Comparison of ENCODE assay signal across 23 mouse cellular contexts in genomic region chr1:33394989-33395594, GRCm38 (mm10).
DNase-seq lines count a peak whose midpoint lies in the region; ATAC-seq and TF ChIP-seq lines count a peak whose summit lies in the region.
"Had no signal": no experiment of that assay in that cellular context is flagged by ENCODE, and none has a peak within 500 bp of the region (broad histone marks: within the 10 kb centered on the region; RNA-seq: fewer than 3 reads in every experiment).

No protein-coding gene starts in this region.

- no peaks in the 10 kb centered on the region for H3K27me3 ChIP-seq in kidney, adult 2 months (replicated peaks; ENCODE audit: control insufficient read depth, insufficient read depth, low read length)
- no peaks in the 10 kb centered on the region for H3K27me3 ChIP-seq in neural tube, embryonic 15.5 days (replicated peaks)
- H3K27me3 ChIP-seq in forebrain, embryonic 14.5 days (replicated peaks; ENCODE audit: control insufficient read depth, insufficient read depth, low read length): no peaks in the 10 kb centered on the region
- H3K27me3 ChIP-seq: embryonic facial prominence, embryonic 13.5 days; forebrain, embryonic 13.5 days; heart, embryonic 15.5 days; limb, embryonic 12.5 days; liver, embryonic 12.5 days had no signal

- TF ChIP-seq POLR2A in kidney, adult 2 months (IDR thresholded peaks at IDR 0.05; ENCODE audit: low read depth, low read length): no peak

- peak; percentile 51; the same call in 1 of the 2 replicates for ATAC-seq in neural tube, embryonic 15.5 days (ENCODE audit: low FRiP score)
- no peak for ATAC-seq in forebrain, embryonic 14.5 days
- ATAC-seq: forebrain, embryonic 13.5 days; liver, embryonic 12.5 days had no signal

- no peaks in the 10 kb centered on the region for H3K9me3 ChIP-seq in neural tube, embryonic 15.5 days (replicated peaks)
- H3K9me3 ChIP-seq in forebrain, embryonic 14.5 days (replicated peaks; ENCODE audit: control insufficient read depth, low read length): no peaks in the 10 kb centered on the region
- H3K9me3 ChIP-seq: embryonic facial prominence, embryonic 13.5 days; forebrain, embryonic 13.5 days; heart, embryonic 15.5 days; limb, embryonic 12.5 days; liver, embryonic 12.5 days had no signal

- peak; percentile 38 for DNase-seq in kidney, adult 2 months
- DNase-seq in kidney, adult 18-20 months: no peak
- DNase-seq in kidney, adult 9 months: peak; percentile 29
- peak; percentile 33 for DNase-seq in kidney, postnatal 14 days
- no peak for DNase-seq in embryo, embryonic 10 days (ENCODE audit: low spot score)
- DNase-seq in forebrain, embryonic 14.5 days (ENCODE audit: low spot score): no peak
- DNase-seq: adrenal gland, postnatal 10 days; cerebellum, adult 18-20 months; cerebellum, postnatal 14 days; embryo, embryonic 11 days; heart, postnatal 36 days; layer of hippocampus, postnatal 36 days; lung, adult 18-20 months; midbrain, embryonic 14.5 days; retina, postnatal 1 day had no signal

- H3K9ac ChIP-seq in neural tube, embryonic 15.5 days (replicated peaks): no peak overlapping the region
- no peak overlapping the region for H3K9ac ChIP-seq in forebrain, embryonic 14.5 days (ENCODE audit: low read length)
- H3K9ac ChIP-seq: embryonic facial prominence, embryonic 13.5 days; forebrain, embryonic 13.5 days; heart, embryonic 15.5 days; limb, embryonic 12.5 days; liver, embryonic 12.5 days had no signal

- H3K36me3 ChIP-seq in kidney, adult 2 months (ENCODE audit: control insufficient read depth, insufficient read depth, low read length): no peaks in the 10 kb centered on the region
- no peaks in the 10 kb centered on the region for H3K36me3 ChIP-seq in neural tube, embryonic 15.5 days
- no peaks in the 10 kb centered on the region for H3K36me3 ChIP-seq in forebrain, embryonic 14.5 days (ENCODE audit: control insufficient read depth, insufficient read depth, low read length)
- H3K36me3 ChIP-seq: embryonic facial prominence, embryonic 13.5 days; heart, embryonic 15.5 days; limb, embryonic 12.5 days; liver, embryonic 12.5 days had no signal

- 61% methylated on average over 5 of the region's 5 CpGs for WGBS in kidney, adult 2 months
- WGBS in neural tube, embryonic 15.5 days: 56% methylated on average over 5 of the region's 5 CpGs
- 85% methylated on average over 5 of the region's 5 CpGs for WGBS in forebrain, embryonic 14.5 days

- no peak overlapping the region for H3K27ac ChIP-seq in kidney, adult 2 months (ENCODE audit: insufficient read depth, low read depth, low read length)
- H3K27ac ChIP-seq in neural tube, embryonic 15.5 days (replicated peaks): no peak overlapping the region
- H3K27ac ChIP-seq in forebrain, embryonic 14.5 days (ENCODE audit: low read depth, low read length): no peak overlapping the region
- H3K27ac ChIP-seq: embryonic facial prominence, embryonic 13.5 days; forebrain, embryonic 13.5 days; heart, embryonic 15.5 days; limb, embryonic 12.5 days; liver, embryonic 12.5 days had no signal

- no peak overlapping the region for H3K4me3 ChIP-seq in kidney, adult 2 months (ENCODE audit: insufficient read depth, low read depth, low read length)
- H3K4me3 ChIP-seq in neural tube, embryonic 15.5 days (replicated peaks): no peak overlapping the region
- H3K4me3 ChIP-seq in forebrain, embryonic 14.5 days (ENCODE audit: low read depth, low read length): no peak overlapping the region
- H3K4me3 ChIP-seq: embryonic facial prominence, embryonic 13.5 days; erythroblast, embryonic 14.5 days; forebrain, embryonic 13.5 days; heart, embryonic 15.5 days; limb, embryonic 12.5 days; liver, embryonic 12.5 days; myocyte had no signal

- no peak for TF ChIP-seq CTCF in kidney, adult 2 months (conservative IDR thresholded peaks at IDR 0.05; ENCODE audit: insufficient read depth, insufficient read length, low read depth, low read length)

- no peaks in the 10 kb centered on the region for H3K4me1 ChIP-seq in kidney, adult 2 months (ENCODE audit: control insufficient read depth, insufficient read depth, low read length)
- H3K4me1 ChIP-seq in neural tube, embryonic 15.5 days: 0 out of 2 replicates have a peak, but pooled peaks cover 3% of the 10 kb centered on the region
- H3K4me1 ChIP-seq in forebrain, embryonic 14.5 days (ENCODE audit: control insufficient read depth, insufficient read depth, low read length): no peaks in the 10 kb centered on the region
- H3K4me1 ChIP-seq: embryonic facial prominence, embryonic 13.5 days; forebrain, embryonic 13.5 days; heart, embryonic 15.5 days; limb, embryonic 12.5 days; liver, embryonic 12.5 days had no signal

- no peak overlapping the region for H3K4me2 ChIP-seq in neural tube, embryonic 15.5 days
- H3K4me2 ChIP-seq in forebrain, embryonic 14.5 days (ENCODE audit: low read length): no peak overlapping the region
- H3K4me2 ChIP-seq: embryonic facial prominence, embryonic 13.5 days; forebrain, embryonic 13.5 days; heart, embryonic 15.5 days; limb, embryonic 12.5 days; liver, embryonic 12.5 days had no signal

Comparison
In these comparisons a context has a peak if more than half of its experiments do, and no peak if none do; other contexts are left out.
1. DNase-seq: peak in kidney, adult 2 months (single experiment), kidney, adult 9 months (single experiment) and kidney, postnatal 14 days (single experiment); none in kidney, adult 18-20 months (single experiment), embryo, embryonic 10 days (single experiment) and forebrain, embryonic 14.5 days (single experiment).